Mouse (Mus musculus): ENCODE results near the gene Lad1. TPM values are rescaled to one million over a fixed set of nuclear protein-coding genes. Genes with fewer than 3 reads are reported as not detected.

Lad1 gene
- total RNA-seq, 2 experiments from 2014 or later = 0.61 to 0.64 TPM

- DNase-seq (ENCODE audit: low spot score in 2 of 2) = no peak
- intact Hi-C loops (cut with DNase I) = no loop called here
Measured at GRCm38 (mm10) chr1:135799109-135799627, 19.2 kb upstream of the Lad1 start.

GRCm38 (mm10) chr1:135800192-135800950, 18.0 kb upstream of the Lad1 start:
- intact Hi-C loops (cut with DNase I) = no loop called here
- DNase-seq (ENCODE audit: low spot score in 2 of 2) = no peak

- intact Hi-C loops (cut with DNase I) = no loop called here
Measured at GRCm38 (mm10) chr1:135807546-135807945, 10.9 kb upstream of the Lad1 start.

GRCm38 (mm10) chr1:135810180-135810579, 8.2 kb upstream of the Lad1 start:
- intact Hi-C loops (cut with DNase I) = no loop called here

More at GRCm38 (mm10) chr1:135807546-135807945, 10.9 kb upstream of the Lad1 start:
- DNase-seq (ENCODE audit: low spot score in 2 of 2) = no peak

GRCm38 (mm10) chr1:135811016-135811646, 7.3 kb upstream of the Lad1 start:
- intact Hi-C loops (cut with DNase I) = no loop called here

More at GRCm38 (mm10) chr1:135810180-135810579, 8.2 kb upstream of the Lad1 start:
- DNase-seq (ENCODE audit: low spot score in 2 of 2) = no peak

GRCm38 (mm10) chr1:135812205-135812604, 6.2 kb upstream of the Lad1 start:
- DNase-seq (ENCODE audit: low spot score in 2 of 2) = no peak
- intact Hi-C loops (cut with DNase I) = no loop called here

More at GRCm38 (mm10) chr1:135811016-135811646, 7.3 kb upstream of the Lad1 start:
- peak; percentile 67 to 84 for DNase-seq (ENCODE audit: low spot score in 2 of 2)

- intact Hi-C loops (cut with DNase I) = no loop called here
- DNase-seq (ENCODE audit: low spot score in 2 of 2) = no peak
Measured at GRCm38 (mm10) chr1:135812618-135813017, 5.8 kb upstream of the Lad1 start.

- DNase-seq (ENCODE audit: low spot score in 2 of 2) = peak in 1 of 2 experiments; percentile 31
- intact Hi-C loops (cut with DNase I) = no loop called here
Measured at GRCm38 (mm10) chr1:135813071-135813470, 5.3 kb upstream of the Lad1 start.

GRCm38 (mm10) chr1:135813687-135814395, 4.6 kb upstream of the Lad1 start:
- intact Hi-C loops (cut with DNase I) = no loop called here

GRCm38 (mm10) chr1:135814531-135814930, 3.9 kb upstream of the Lad1 start:
- intact Hi-C loops (cut with DNase I) = no loop called here
- DNase-seq (ENCODE audit: low spot score in 2 of 2) = no peak

More at GRCm38 (mm10) chr1:135813687-135814395, 4.6 kb upstream of the Lad1 start:
- DNase-seq (ENCODE audit: low spot score in 2 of 2) = no peak

- DNase-seq (ENCODE audit: low spot score in 2 of 2) = no peak
- intact Hi-C loops (cut with DNase I) = no loop called here
Measured at GRCm38 (mm10) chr1:135817595-135817994, 803 bp upstream of the Lad1 start.

- intact Hi-C loops (cut with DNase I) = no loop called here
- DNase-seq (ENCODE audit: low spot score in 2 of 2) = no peak
Measured at GRCm38 (mm10) chr1:135820071-135820470, 1.7 kb downstream of the Lad1 start.

- DNase-seq (ENCODE audit: low spot score in 2 of 2) = no peak
- intact Hi-C loops (cut with DNase I) = no loop called here
Measured at GRCm38 (mm10) chr1:135820736-135821364, 2.5 kb downstream of the Lad1 start.

GRCm38 (mm10) chr1:135821780-135822179, 3.4 kb downstream of the Lad1 start:
- intact Hi-C loops (cut with DNase I) = no loop called here

GRCm38 (mm10) chr1:135828918-135829317, 10.5 kb downstream of the Lad1 start:
- intact Hi-C loops (cut with DNase I) = no loop called here
- peak; percentile 65 to 78 for DNase-seq (ENCODE audit: low spot score in 2 of 2)

More at GRCm38 (mm10) chr1:135821780-135822179, 3.4 kb downstream of the Lad1 start:
- no peak for DNase-seq (ENCODE audit: low spot score in 2 of 2)

- intact Hi-C loops (cut with DNase I) = no loop called here
- peak in 1 of 2 experiments; percentile 40 for DNase-seq (ENCODE audit: low spot score in 2 of 2)
Measured at GRCm38 (mm10) chr1:135834206-135834859, 15.9 kb downstream of the Lad1 start.

GRCm38 (mm10) chr1:135834983-135835382, 16.6 kb downstream of the Lad1 start:
- DNase-seq (ENCODE audit: low spot score in 2 of 2) = no peak
- intact Hi-C loops (cut with DNase I) = no loop called here

- DNase-seq (ENCODE audit: low spot score in 2 of 2) = no peak
- intact Hi-C loops (cut with DNase I) = no loop called here
Measured at GRCm38 (mm10) chr1:135835716-135836483, 17.5 kb downstream of the Lad1 start, which contains the start of gene Tnnt2. Tnnt2 (plus strand) TSS chr1:135836354.
